Mouse (Mus musculus): Measurements from ENCODE around the gene Cnih4.

DNA sequence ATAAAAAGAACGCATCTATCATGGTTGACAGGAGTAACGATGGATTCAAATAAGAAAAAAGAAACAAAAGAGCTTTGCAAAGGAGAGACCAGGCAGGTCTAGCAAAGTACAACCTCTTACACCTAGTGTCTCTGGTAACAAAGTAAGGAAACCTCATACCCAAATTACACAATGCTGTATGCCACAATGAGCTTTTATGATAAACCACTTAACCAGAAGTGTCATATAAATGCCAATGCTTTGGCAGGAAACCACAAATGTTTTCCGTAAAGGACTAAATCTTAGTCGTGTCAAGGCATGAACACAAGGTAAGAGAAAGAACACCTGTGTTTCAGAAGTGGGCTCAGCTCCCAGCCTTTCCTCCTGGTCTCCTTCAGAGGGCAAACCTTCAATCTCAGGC, 27.4 kb upstream of the Cnih4 start:
- no peak for TF ChIP-seq MAX (IDR thresholded peaks at IDR 0.05; ENCODE audit: low read depth)
- TF ChIP-seq E2F4 (IDR thresholded peaks at IDR 0.05; ENCODE audit: insufficient read depth): no peak
- TF ChIP-seq MYOD1 (IDR thresholded peaks at IDR 0.05; ENCODE audit: control insufficient read depth in 1 of 3, insufficient read length in 2 of 3, low read depth in 2 of 3): no peak

Measured in myocyte (in vitro differentiated cells).